Mouse (Mus musculus): Measurements from ENCODE around the gene AC140267.1. TPM values are rescaled to one million over a fixed set of nuclear protein-coding genes. Genes with fewer than 3 reads are reported as not detected.

Gene AC140267.1
- total and polyA plus RNA-seq, 2 experiments from 2014 or later, result not detected

- ATAC-seq (no peak), DNase-seq (no peak)
- TF ChIP-seq CTCF (IDR thresholded peaks at IDR 0.05; ENCODE audit: low read depth), result no peak
- Histone ChIP-seq H3K4me1 (ENCODE audit: insufficient read depth) (no peaks in the 10 kb centered on the region), H3K9me3 (ENCODE audit: low read length) (no peaks in the 10 kb centered on the region), H3K9ac (no peak overlapping the region), H3K27me3 (ENCODE audit: insufficient read depth, low read length) (peaks cover 6% of the 10 kb centered on the region; the same call in 1 of the 2 replicates), H3K4me2 (ENCODE audit: low read depth) (no peak overlapping the region), H3K27ac (ENCODE audit: low read depth, low read length) (no peak overlapping the region), H3K36me3 (ENCODE audit: insufficient read depth) (no peaks in the 10 kb centered on the region), H3K4me3 (ENCODE audit: low read depth, low read length) (no peak overlapping the region)
- WGBS, result 79% methylated on average over 2 of the region's 2 CpGs
These were observed 43.4 kb downstream of the AC140267.1 start for GRCm38 (mm10) chr15:80279053-80279452.

DNA sequence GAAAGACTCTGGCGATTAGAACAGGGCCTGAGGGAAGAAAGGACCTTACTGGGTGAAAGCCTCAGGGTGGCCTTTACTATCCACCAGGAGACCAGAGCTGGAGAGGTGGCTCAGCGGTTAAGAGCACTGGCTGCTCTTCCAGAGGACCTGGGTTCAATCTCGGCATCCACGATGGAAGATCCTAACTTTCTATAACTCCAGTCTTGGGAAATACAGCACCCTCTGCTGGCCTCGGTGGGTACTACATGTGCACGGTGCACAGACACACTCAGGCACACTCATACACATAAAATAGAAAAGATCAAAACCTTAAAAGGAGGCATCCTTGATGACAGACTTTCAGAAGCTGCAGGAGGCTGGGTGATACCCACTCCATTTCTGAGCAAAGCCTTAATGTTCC lies 45.0 kb downstream of the AC140267.1 start:
- ATAC-seq, result no peak
- H3K4me1 ChIP-seq (ENCODE audit: insufficient read depth), result no peaks in the 10 kb centered on the region
- 24% methylated on average over 6 of the region's 6 CpGs for WGBS
- no peaks in the 10 kb centered on the region for H3K9me3 ChIP-seq (ENCODE audit: low read length)
- TF ChIP-seq CTCF (IDR thresholded peaks at IDR 0.05; ENCODE audit: low read depth), result peak; percentile 73
- no peak overlapping the region for H3K4me2 ChIP-seq (ENCODE audit: low read depth)
- peaks cover 12% of the 10 kb centered on the region; the same call in 1 of the 2 replicates for H3K27me3 ChIP-seq (ENCODE audit: insufficient read depth, low read length)
- H3K4me3 ChIP-seq (ENCODE audit: low read depth, low read length), result no peak overlapping the region
- no peak overlapping the region for H3K9ac ChIP-seq
- peak; percentile 62 for DNase-seq
- H3K36me3 ChIP-seq (ENCODE audit: insufficient read depth), result no peaks in the 10 kb centered on the region
- no peak overlapping the region for H3K27ac ChIP-seq (ENCODE audit: low read depth, low read length)

Other genes starting within 250 kb of the AC140267.1 start
- 13.2 and 17.8 TPM in 2 replicates for gene Pdgfb, start 220.9 kb upstream of the AC140267.1 start, total RNA-seq (2014; rRNA removed)
- 4.6 and 7.6 TPM in 2 replicates for gene Pdgfb, start 220.9 kb upstream of the AC140267.1 start, polyA plus RNA-seq (2015; fragmentation: Nextera tagmentation; extraction: Ambion mirVana)
- 113 and 127 TPM in 2 replicates for gene Syngr1, start 144.5 kb upstream of the AC140267.1 start, total RNA-seq (2014; rRNA removed)
- gene Syngr1, start 144.5 kb upstream of the AC140267.1 start, polyA plus RNA-seq (2015; fragmentation: Nextera tagmentation; extraction: Ambion mirVana), result 58.6 and 69.0 TPM in 2 replicates
- 804 and 1,069 TPM in 2 replicates for gene Rpl3, start 144.0 kb upstream of the AC140267.1 start, total RNA-seq (2014; rRNA removed)
- gene Rpl3, start 144.0 kb upstream of the AC140267.1 start, polyA plus RNA-seq (2015; fragmentation: Nextera tagmentation; extraction: Ambion mirVana), result 578 and 651 TPM in 2 replicates
- gene Tab1, start 102.7 kb upstream of the AC140267.1 start, total RNA-seq (2014; rRNA removed), result 48.8 and 52.1 TPM in 2 replicates
- gene Tab1, start 102.7 kb upstream of the AC140267.1 start, polyA plus RNA-seq (2015; fragmentation: Nextera tagmentation; extraction: Ambion mirVana), result 21.6 and 25.7 TPM in 2 replicates
- gene Mgat3, start 62.1 kb upstream of the AC140267.1 start, total RNA-seq (2014; rRNA removed), result 62.8 and 65.6 TPM in 2 replicates
- gene Mgat3, start 62.1 kb upstream of the AC140267.1 start, polyA plus RNA-seq (2015; fragmentation: Nextera tagmentation; extraction: Ambion mirVana), result 7.5 and 9.9 TPM in 2 replicates
- 28.1 and 37.0 TPM in 2 replicates for gene Mief1, start 1.8 kb upstream of the AC140267.1 start, total RNA-seq (2014; rRNA removed)
- gene Mief1, start 1.8 kb upstream of the AC140267.1 start, polyA plus RNA-seq (2015; fragmentation: Nextera tagmentation; extraction: Ambion mirVana), result 13.5 and 20.0 TPM in 2 replicates
- gene Atf4, start 19.3 kb downstream of the AC140267.1 start, total RNA-seq (2014; rRNA removed), result 163 and 164 TPM in 2 replicates
- 103 and 109 TPM in 2 replicates for gene Atf4, start 19.3 kb downstream of the AC140267.1 start, polyA plus RNA-seq (2015; fragmentation: Nextera tagmentation; extraction: Ambion mirVana)
- gene Rps19bp1, start 28.5 kb downstream of the AC140267.1 start, total RNA-seq (2014; rRNA removed), result 38.7 and 56.6 TPM in 2 replicates
- 84.7 and 98.9 TPM in 2 replicates for gene Rps19bp1, start 28.5 kb downstream of the AC140267.1 start, polyA plus RNA-seq (2015; fragmentation: Nextera tagmentation; extraction: Ambion mirVana)
- 11.1 and 12.5 TPM in 2 replicates for gene Cacna1i, start 51.4 kb downstream of the AC140267.1 start, total RNA-seq (2014; rRNA removed)
- 0.34 and 0.58 TPM in 2 replicates for gene Cacna1i, start 51.4 kb downstream of the AC140267.1 start, polyA plus RNA-seq (2015; fragmentation: Nextera tagmentation; extraction: Ambion mirVana)

All from forebrain, postnatal 0 days (tissue).